Mouse (Mus musculus): ENCODE measurements around the gene Fank1.
"Not testable (repeated sequence)": the region's sequence is repeated elsewhere in the genome, so short reads cannot be mapped to it uniquely, and the experiment has no call there.

The Fank1 gene

GRCm38 (mm10) chr7:133839546-133839945 lies 62.9 kb downstream of the Fank1 start:
- DNase-seq, result peak; percentile 53 to 65

GRCm38 (mm10) chr7:133842079-133842478 lies 65.4 kb downstream of the Fank1 start:
- DNase-seq, result no peak

DNA sequence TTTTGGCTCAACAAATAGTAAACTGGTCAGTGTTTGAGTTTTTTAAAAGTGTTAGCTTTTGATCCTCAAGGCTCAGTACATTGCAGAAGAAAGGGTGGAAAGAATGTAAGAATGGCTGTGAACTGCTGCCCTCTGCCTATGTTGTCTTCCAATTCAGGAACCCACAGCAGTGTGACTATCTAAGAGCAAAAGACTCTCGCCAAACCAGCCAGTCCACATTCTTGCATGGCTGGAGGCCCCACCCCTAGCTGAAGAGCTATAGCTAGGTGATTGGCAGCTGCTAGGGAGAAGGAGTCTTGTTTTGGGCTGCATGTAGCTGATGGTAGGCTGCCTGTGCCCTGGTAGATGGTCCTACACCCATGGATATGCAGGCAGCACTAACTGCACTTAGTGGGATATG lies 70.5 kb downstream of the Fank1 start:
- DNase-seq, result no peak

DNA sequence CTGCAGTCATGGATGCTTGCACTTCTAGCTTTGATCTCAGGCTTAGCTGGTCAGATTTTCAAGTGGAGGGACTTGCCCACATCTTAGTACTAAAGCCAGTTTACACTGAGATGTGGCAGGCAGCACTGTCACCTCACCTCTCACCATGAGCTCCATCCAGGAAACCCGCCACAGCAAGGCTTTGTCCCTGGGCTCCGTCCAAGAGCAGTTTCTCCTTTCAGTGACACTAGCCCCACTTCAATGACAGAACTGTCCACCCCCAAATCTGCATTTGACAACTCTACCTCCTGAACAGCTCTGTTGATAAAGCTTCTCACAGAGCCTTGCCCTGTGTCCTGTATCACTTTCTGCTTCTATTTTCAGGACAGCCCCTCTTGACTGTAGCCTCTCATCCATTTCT lies 71.5 kb downstream of the Fank1 start:
- no peak for DNase-seq

DNA sequence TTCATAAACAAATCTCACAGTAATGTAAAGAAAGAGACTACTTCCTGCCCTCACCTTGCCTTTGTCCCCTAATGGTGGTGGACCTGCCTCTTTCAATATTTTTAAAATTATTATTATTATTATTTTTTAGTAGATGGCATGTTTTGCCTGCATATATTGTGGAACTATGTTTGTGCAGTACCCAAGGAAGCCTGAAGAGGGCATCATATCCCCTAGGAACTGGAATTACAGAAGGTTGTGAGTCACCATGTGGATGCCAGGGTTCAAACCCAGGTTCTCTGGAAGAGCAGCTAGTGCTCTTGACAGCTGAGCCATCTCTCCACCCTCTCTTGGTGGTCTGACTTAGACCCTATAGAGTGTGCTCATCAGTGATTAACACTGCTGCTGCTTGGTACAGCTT lies 74.1 kb downstream of the Fank1 start:
- no peak for DNase-seq

DNA sequence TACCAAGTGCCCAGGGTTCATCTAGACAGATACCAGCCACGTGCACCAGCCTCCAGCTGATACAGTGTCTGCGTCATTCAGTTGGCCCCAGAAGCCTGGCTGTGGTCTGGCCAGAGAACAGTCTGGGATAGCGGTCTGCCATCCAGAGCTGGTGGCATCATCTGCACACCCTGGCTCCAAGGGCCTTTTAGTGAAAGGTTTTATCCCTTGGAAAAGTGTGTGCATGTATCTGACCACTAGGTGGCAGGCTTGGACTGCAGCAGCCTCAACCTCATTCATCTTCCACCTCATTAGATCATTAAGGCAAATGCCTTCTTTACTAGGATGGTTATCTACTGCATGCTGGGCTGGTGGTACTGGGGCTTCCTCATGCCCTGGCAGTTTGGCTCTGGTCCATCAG lies 79.6 kb downstream of the Fank1 start:
- peak; percentile 87 to 88 for DNase-seq

- DNase-seq, result peak; percentile 75 to 81
Measured at GRCm38 (mm10) chr7:133858506-133858905, 81.8 kb downstream of the Fank1 start.

- DNase-seq, result no peak
Measured at GRCm38 (mm10) chr7:133859548-133859947, 82.9 kb downstream of the Fank1 start.

GRCm38 (mm10) chr7:133862233-133862632 lies 85.6 kb downstream of the Fank1 start:
- DNase-seq, result peak; percentile 30 to 49

- DNase-seq, result no peak
Measured at GRCm38 (mm10) chr7:133862723-133863122, 86.1 kb downstream of the Fank1 start.

DNA sequence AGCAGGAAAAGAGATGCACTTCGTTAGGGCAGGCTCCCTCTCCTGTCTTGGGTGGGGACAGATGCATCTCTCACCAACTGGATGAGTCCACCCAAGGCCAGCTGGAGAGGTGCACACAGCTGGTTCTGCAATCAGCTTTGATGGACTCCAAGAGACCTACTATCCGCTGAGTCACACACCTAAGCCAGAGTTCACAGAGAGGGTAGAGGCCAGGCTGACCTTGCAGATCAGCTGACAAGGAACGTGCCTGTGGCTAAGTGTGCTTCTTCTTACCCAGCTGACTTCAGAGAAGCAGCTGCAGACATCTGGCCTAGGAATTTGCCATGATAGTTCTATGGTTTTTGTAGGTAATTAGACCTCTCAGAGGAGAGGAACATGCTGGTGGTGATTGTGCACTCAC lies 86.5 kb downstream of the Fank1 start:
- DNase-seq, result no peak

- DNase-seq, result no peak
Measured at GRCm38 (mm10) chr7:133863684-133864083, 87.0 kb downstream of the Fank1 start.

GRCm38 (mm10) chr7:133870265-133870664 lies 93.6 kb downstream of the Fank1 start:
- DNase-seq, result no peak

- no peak for DNase-seq
Measured at GRCm38 (mm10) chr7:133872701-133873100, 96.0 kb downstream of the Fank1 start.

DNA sequence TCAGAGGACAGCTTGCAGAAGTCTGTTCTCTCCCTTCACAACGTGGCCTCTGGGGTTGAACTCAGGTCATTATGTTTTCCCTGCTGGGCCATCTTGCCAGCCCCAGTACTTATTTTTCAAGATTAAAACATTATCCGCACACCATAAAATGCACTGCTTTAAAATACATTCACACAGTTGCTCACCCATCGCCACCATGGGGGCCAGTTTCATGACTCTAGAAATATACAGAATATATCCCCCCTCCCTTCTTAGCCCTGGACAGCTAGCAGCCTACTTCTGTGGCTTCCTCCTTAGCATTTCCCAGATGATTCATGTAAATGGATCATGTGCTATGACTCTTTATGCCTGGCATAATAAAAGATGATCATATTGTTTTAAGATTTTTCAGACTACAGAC lies 99.5 kb downstream of the Fank1 start:
- DNase-seq, result no peak

GRCm38 (mm10) chr7:133876646-133877342 lies 100.1 kb downstream of the Fank1 start:
- DNase-seq, result no peak

- DNase-seq, result no peak
Measured at GRCm38 (mm10) chr7:133879761-133880160, 103.1 kb downstream of the Fank1 start.

- not testable (repeated sequence) for DNase-seq
Measured at GRCm38 (mm10) chr7:133884759-133885431, 108.2 kb downstream of the Fank1 start.

GRCm38 (mm10) chr7:133888926-133889920 lies 112.6 kb downstream of the Fank1 start:
- DNase-seq, result no peak

DNA sequence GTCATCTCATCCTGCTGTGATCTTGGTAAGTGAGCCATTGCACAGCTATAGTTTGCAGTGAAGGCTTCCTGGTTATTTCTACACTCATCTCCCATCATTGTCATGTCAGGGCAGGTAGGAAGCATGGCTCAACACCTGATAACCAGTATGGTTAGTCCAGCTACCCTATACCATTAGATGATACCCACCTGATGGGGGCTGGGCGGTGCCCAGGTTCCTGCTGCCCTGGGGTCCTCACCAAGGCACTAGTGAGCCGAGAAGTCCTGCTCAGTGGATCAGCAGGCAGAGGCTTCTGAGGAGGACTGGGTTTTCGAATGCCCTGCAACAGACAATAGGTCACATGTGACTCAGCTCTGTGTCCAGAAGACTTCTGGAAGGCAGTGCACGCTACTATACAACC lies 113.3 kb downstream of the Fank1 start:
- no peak for DNase-seq

- DNase-seq, result no peak
Measured at GRCm38 (mm10) chr7:133891298-133891697, 114.6 kb downstream of the Fank1 start.

DNA sequence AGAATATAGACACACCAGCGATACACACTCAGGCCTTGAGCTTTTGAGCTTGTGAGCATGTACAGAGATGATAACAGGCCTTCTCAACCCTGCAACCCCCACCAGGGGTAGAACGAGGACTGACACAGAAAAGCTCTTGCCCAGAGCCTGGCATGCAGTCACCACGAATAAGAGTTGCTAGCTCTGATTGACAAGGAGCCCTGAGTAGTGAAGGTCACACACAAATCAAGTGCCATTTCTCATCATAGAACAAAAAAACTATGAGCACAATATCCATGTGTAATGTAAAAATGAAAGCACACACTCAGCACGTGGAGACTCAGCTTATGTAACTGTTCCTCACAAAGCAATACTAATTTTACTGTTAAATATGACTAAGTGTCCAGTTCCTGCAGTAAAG lies 115.1 kb downstream of the Fank1 start:
- no peak for DNase-seq

DNA sequence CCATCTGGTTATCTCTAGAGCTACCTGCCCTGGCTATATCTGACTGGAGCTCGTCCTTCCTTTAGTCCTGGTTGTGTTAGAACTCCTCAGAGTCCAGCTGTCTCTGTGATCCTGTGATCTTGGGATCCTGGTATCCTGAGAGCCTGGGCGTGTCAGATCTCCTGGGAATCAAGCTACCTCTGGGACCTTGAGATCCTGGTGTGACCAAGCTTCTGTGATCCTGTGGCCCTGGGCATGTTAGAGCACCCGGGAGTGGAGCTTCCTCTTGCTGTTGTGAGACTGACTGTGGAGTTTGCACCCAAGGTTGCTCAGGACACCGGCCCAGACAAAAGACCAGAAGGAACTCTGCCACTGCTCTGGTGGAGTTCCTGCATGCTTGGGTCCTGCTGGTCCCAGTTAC lies 122.7 kb downstream of the Fank1 start:
- DNase-seq, result no peak
